Mouse (Mus musculus): Measurements from ENCODE around the gene Cyth4. TPM values are rescaled to one million over a fixed set of nuclear protein-coding genes. Genes with fewer than 3 reads are reported as not detected.
A peak's percentile ranks its signal among the peaks of the same experiment; 100 is the strongest.

Gene Cyth4
- polyA plus RNA-seq, 1 experiment: 398 TPM

DNA sequence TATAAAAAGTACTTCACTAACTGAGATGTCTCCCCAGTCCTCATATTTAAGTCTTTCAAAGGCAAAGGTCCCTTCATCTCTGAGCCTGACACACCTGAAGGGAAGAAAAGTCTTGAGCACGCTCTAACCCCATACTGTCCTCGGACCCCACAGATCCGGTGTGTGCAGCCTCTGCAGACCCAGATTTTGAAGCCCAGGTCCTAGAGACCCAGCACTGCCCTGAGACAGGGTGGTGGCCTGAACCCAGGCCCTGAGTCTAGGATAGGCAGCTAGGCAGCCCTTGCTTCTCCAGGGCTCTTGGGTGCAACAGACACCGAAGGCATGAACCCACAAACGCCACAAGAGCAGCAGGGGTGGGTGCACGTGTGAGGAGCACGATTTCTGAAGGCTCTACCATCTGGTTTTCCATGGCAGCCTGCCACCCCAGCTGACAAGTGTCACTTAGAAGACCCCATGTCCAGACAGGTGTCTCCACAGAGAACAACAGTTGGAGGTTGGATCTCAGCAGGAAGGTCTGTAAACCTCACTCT lies 2.9 kb upstream of the Cyth4 start:
- no peak overlapping the region for H3K27ac ChIP-seq (ENCODE audit: insufficient read depth, low read depth, low read length)
- H3K4me3 ChIP-seq (ENCODE audit: insufficient read depth, low read length): no peak overlapping the region
- peaks cover 59% of the 10 kb centered on the region for H3K4me1 ChIP-seq (ENCODE audit: control insufficient read depth, insufficient read depth, low read length)
- TF ChIP-seq CTCF (IDR thresholded peaks at IDR 0.05; ENCODE audit: low read depth, low read length) (no peak), POLR2A (IDR thresholded peaks at IDR 0.05; ENCODE audit: borderline replicate concordance, low read depth, low read length) (no peak)

DNA sequence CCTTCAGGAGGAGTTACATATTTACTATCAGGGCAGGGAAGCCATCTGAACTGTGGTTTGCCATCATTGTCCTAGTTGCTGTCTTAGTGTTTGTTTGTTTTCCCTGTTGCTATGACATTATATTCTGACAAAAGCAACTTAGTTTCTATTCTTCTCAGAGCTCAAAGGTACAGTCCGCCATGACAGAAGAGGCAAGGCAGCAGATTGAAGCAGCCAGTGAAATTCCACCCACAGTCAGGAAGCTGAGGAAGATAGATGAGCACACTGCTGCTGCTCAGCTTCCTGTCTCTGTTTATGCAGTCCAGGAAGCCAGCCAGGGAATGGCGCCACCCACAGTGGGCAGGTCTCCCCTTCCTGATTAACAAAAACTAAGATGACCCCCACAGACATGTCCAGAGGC lies 2.0 kb upstream of the Cyth4 start:
- Histone ChIP-seq H3K4me3 (ENCODE audit: insufficient read depth, low read length) (no peak overlapping the region), H3K4me1 (ENCODE audit: control insufficient read depth, insufficient read depth, low read length) (peaks cover 55% of the 10 kb centered on the region), H3K27ac (ENCODE audit: insufficient read depth, low read depth, low read length) (no peak overlapping the region)
- no peak for TF ChIP-seq POLR2A (IDR thresholded peaks at IDR 0.05; ENCODE audit: borderline replicate concordance, low read depth, low read length)
- TF ChIP-seq CTCF (IDR thresholded peaks at IDR 0.05; ENCODE audit: low read depth, low read length): no peak

GRCm38 (mm10) chr15:78595468-78595867 lies 1.4 kb upstream of the Cyth4 start:
- peak; percentile 73 for TF ChIP-seq CTCF (IDR thresholded peaks at IDR 0.05; ENCODE audit: low read depth, low read length)
- TF ChIP-seq POLR2A (IDR thresholded peaks at IDR 0.05; ENCODE audit: borderline replicate concordance, low read depth, low read length): no peak
- Histone ChIP-seq H3K27ac (ENCODE audit: insufficient read depth, low read depth, low read length) (no peak overlapping the region), H3K4me1 (ENCODE audit: control insufficient read depth, insufficient read depth, low read length) (peaks cover 55% of the 10 kb centered on the region), H3K4me3 (ENCODE audit: insufficient read depth, low read length) (no peak overlapping the region)

DNA sequence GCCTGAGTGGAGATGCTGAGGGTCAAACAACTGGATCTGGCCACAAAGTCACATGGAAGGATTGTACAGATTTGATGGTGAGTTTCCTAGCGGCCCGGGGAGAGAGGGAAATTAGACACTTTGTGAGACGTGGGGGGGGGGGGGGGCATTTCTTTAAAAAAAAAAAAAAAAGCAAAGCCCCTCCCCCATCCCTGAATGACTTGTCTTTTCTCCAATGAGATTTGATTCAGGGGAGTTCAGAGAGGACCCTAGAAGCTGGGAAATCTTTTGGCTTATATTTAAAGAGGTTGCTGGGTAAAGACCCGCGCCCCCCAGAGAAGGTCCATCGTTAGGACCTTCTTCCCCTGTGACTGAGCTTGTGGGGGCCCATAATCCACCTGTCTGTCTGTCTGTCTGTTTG lies 343 bp upstream of the Cyth4 start:
- Histone ChIP-seq H3K27ac (ENCODE audit: insufficient read depth, low read depth, low read length) (peak overlapping the region; percentile 96), H3K4me3 (ENCODE audit: insufficient read depth, low read length) (peak overlapping the region; percentile 95), H3K4me1 (ENCODE audit: control insufficient read depth, insufficient read depth, low read length) (peaks cover 55% of the 10 kb centered on the region)
- TF ChIP-seq CTCF (IDR thresholded peaks at IDR 0.05; ENCODE audit: low read depth, low read length) (no peak), POLR2A (IDR thresholded peaks at IDR 0.05; ENCODE audit: borderline replicate concordance, low read depth, low read length) (no peak)

GRCm38 (mm10) chr15:78597729-78598128 lies 882 bp downstream of the Cyth4 start:
- no peak for TF ChIP-seq CTCF (IDR thresholded peaks at IDR 0.05; ENCODE audit: low read depth, low read length)
- TF ChIP-seq POLR2A (IDR thresholded peaks at IDR 0.05; ENCODE audit: borderline replicate concordance, low read depth, low read length): peak; percentile 80; the same call in 1 of the 2 replicates
- peak overlapping the region; percentile 96 for H3K27ac ChIP-seq (ENCODE audit: insufficient read depth, low read depth, low read length)
- peak overlapping the region; percentile 95 for H3K4me3 ChIP-seq (ENCODE audit: insufficient read depth, low read length)
- H3K4me1 ChIP-seq (ENCODE audit: control insufficient read depth, insufficient read depth, low read length): peaks cover 56% of the 10 kb centered on the region

DNA sequence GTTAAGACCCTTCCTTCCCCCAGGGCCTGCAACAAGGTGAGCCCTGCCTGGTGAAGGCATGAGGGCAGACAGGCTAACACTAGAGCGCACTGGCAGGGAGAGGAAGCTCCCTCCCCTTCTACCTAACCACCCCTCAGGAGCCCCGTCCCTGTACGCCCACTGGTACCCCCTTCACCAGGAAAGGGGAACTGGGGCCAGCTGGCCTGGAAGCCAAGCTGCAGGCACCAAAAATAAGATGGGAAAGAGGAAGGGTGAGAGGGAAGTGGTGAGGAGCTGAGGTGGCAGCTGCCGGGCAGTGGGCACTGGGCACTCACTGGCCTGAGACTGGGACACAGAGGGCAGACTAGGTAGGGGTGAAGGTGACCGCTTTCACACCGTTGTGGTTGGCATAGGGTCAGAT lies 2.3 kb downstream of the Cyth4 start:
- Histone ChIP-seq H3K4me3 (ENCODE audit: insufficient read depth, low read length) (peak overlapping the region; percentile 59), H3K4me1 (ENCODE audit: control insufficient read depth, insufficient read depth, low read length) (peaks cover 61% of the 10 kb centered on the region), H3K27ac (ENCODE audit: insufficient read depth, low read depth, low read length) (peak overlapping the region; percentile 89)
- TF ChIP-seq POLR2A (IDR thresholded peaks at IDR 0.05; ENCODE audit: borderline replicate concordance, low read depth, low read length) (no peak), CTCF (IDR thresholded peaks at IDR 0.05; ENCODE audit: low read depth, low read length) (no peak)

GRCm38 (mm10) chr15:78599529-78600193 lies 2.8 kb downstream of the Cyth4 start:
- TF ChIP-seq CTCF (IDR thresholded peaks at IDR 0.05; ENCODE audit: low read depth, low read length) (no peak), POLR2A (IDR thresholded peaks at IDR 0.05; ENCODE audit: borderline replicate concordance, low read depth, low read length) (no peak)
- Histone ChIP-seq H3K4me1 (ENCODE audit: control insufficient read depth, insufficient read depth, low read length) (peaks cover 64% of the 10 kb centered on the region), H3K27ac (ENCODE audit: insufficient read depth, low read depth, low read length) (peak overlapping the region; percentile 88), H3K4me3 (ENCODE audit: insufficient read depth, low read length) (peak overlapping the region; percentile 54)

DNA sequence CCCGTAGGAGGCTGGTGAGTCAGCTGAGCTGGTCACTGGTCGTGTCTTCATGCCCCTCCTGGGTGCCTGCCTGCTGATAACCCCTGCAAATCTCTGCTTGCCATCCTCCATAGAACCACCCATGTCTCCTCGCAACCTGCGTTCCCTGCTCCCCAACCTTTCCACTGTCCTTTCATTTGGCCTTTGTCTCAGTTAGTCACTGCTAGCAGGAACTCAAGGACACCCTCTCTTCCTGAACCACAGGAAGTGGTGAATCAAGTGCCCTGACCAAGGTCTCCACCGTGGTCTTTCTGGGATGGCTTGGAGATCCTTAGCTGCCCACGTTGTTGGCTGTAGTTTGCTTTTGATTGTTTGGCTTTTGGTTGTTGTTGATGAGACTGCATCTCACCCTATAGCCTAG lies 4.3 kb downstream of the Cyth4 start:
- no peak for TF ChIP-seq CTCF (IDR thresholded peaks at IDR 0.05; ENCODE audit: low read depth, low read length)
- TF ChIP-seq POLR2A (IDR thresholded peaks at IDR 0.05; ENCODE audit: borderline replicate concordance, low read depth, low read length): no peak
- peak overlapping the region; percentile 88 for H3K27ac ChIP-seq (ENCODE audit: insufficient read depth, low read depth, low read length)
- H3K4me1 ChIP-seq (ENCODE audit: control insufficient read depth, insufficient read depth, low read length): peaks cover 68% of the 10 kb centered on the region
- H3K4me3 ChIP-seq (ENCODE audit: insufficient read depth, low read length): peak overlapping the region; percentile 18

- H3K27ac ChIP-seq (ENCODE audit: insufficient read depth, low read depth, low read length): no peak overlapping the region
- no peak for TF ChIP-seq POLR2A (IDR thresholded peaks at IDR 0.05; ENCODE audit: borderline replicate concordance, low read depth, low read length)
- TF ChIP-seq CTCF (IDR thresholded peaks at IDR 0.05; ENCODE audit: low read depth, low read length): no peak
- H3K4me3 ChIP-seq (ENCODE audit: insufficient read depth, low read length): no peak overlapping the region
- H3K4me1 ChIP-seq (ENCODE audit: control insufficient read depth, insufficient read depth, low read length): peaks cover 91% of the 10 kb centered on the region
Observed at GRCm38 (mm10) chr15:78604255-78604654, 7.4 kb downstream of the Cyth4 start.

- TF ChIP-seq POLR2A (IDR thresholded peaks at IDR 0.05; ENCODE audit: borderline replicate concordance, low read depth, low read length) (no peak), CTCF (IDR thresholded peaks at IDR 0.05; ENCODE audit: low read depth, low read length) (no peak)
- Histone ChIP-seq H3K4me3 (ENCODE audit: insufficient read depth, low read length) (no peak overlapping the region), H3K27ac (ENCODE audit: insufficient read depth, low read depth, low read length) (peak overlapping the region; percentile 87), H3K4me1 (ENCODE audit: control insufficient read depth, insufficient read depth, low read length) (peaks cover 93% of the 10 kb centered on the region)
Observed at GRCm38 (mm10) chr15:78605371-78605791, 8.5 kb downstream of the Cyth4 start.
